Mouse (Mus musculus): ENCODE measurements at regions not wholly inside any gene's neighbourhood (a gene's known extent, or its start where the extent isn't known, plus 50 kb on each side); places are given as distances from the start of the nearest gene placed in this dataset.

DNA sequence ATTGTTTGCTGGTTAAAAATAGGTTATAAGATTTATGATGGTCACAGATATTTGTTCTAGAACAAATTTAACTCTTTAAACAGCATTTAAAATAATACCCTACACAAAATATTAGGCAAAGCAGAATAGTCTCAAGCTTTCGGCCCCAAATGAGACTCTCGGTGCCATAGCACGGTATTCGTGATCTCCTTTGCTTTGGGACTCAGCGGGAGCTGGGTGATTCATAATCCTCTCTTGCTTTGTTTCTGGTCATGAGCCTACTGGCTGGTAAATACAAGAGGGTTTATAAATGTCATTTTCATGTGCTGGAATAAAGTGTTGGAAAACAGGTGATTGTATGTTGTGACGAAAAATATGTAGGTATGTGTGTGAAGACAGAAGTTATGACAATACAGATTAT, 223.1 kb upstream of the Zic1 start:
- DNase-seq (ENCODE audit: low spot score): no peak

GRCm38 (mm10) chr9:91587861-91588260, 222.3 kb upstream of the Zic1 start:
- Histone ChIP-seq H3K27ac (no peak overlapping the region), H3K9me3 (replicated peaks) (no peaks in the 10 kb centered on the region), H3K27me3 (ENCODE audit: low read depth, poor library complexity, severe bottlenecking) (no peaks in the 10 kb centered on the region), H3K4me3 (no peak overlapping the region), H3K36me3 (no peaks in the 10 kb centered on the region), H3K4me1 (no peaks in the 10 kb centered on the region)
- no peak for DNase-seq (ENCODE audit: low spot score)
- WGBS: 65% methylated on average over 5 of the region's 5 CpGs

More for the DNA sequence above, 223.1 kb upstream of the Zic1 start:
- Histone ChIP-seq H3K4me3 (no peak overlapping the region), H3K4me1 (no peaks in the 10 kb centered on the region), H3K36me3 (no peaks in the 10 kb centered on the region), H3K27me3 (ENCODE audit: low read depth, poor library complexity, severe bottlenecking) (no peaks in the 10 kb centered on the region), H3K27ac (no peak overlapping the region), H3K9me3 (replicated peaks) (no peaks in the 10 kb centered on the region)
- 91% methylated on average over 6 of the region's 6 CpGs for WGBS

- Histone ChIP-seq H3K4me3 (no peak overlapping the region), H3K27me3 (ENCODE audit: low read depth, poor library complexity, severe bottlenecking) (no peaks in the 10 kb centered on the region), H3K4me1 (no peaks in the 10 kb centered on the region), H3K9me3 (replicated peaks) (no peaks in the 10 kb centered on the region), H3K36me3 (no peaks in the 10 kb centered on the region), H3K27ac (no peak overlapping the region)
- WGBS: 91% methylated on average over 7 of the region's 7 CpGs
- no peak for DNase-seq (ENCODE audit: low spot score)
Measured at GRCm38 (mm10) chr9:91587271-91587670, 221.7 kb upstream of the Zic1 start.

DNA sequence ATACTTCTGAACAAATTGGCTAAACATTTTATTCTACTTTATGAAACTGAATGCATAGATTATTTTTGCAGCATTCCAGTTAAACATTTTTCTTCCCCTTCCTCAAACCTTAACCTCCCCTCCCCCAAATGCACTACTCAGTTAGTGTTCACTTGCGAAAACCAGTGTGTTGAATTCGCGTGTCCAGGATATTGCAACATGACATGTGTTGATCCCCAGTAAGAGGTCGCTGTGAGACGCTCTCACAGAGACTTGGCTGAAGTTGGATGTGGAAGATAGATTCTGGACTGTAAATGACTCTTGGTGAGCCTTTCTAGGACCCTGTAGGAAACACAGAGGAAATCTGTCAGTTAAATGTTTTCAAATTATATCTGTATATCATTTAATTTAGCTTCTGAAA, 221.0 kb upstream of the Zic1 start:
- WGBS: 87% methylated on average over 5 of the region's 5 CpGs
- Histone ChIP-seq H3K4me3 (no peak overlapping the region), H3K27ac (no peak overlapping the region), H3K9me3 (replicated peaks) (no peaks in the 10 kb centered on the region), H3K4me1 (no peaks in the 10 kb centered on the region), H3K36me3 (no peaks in the 10 kb centered on the region), H3K27me3 (ENCODE audit: low read depth, poor library complexity, severe bottlenecking) (no peaks in the 10 kb centered on the region)
- DNase-seq (ENCODE audit: low spot score): no peak

DNA sequence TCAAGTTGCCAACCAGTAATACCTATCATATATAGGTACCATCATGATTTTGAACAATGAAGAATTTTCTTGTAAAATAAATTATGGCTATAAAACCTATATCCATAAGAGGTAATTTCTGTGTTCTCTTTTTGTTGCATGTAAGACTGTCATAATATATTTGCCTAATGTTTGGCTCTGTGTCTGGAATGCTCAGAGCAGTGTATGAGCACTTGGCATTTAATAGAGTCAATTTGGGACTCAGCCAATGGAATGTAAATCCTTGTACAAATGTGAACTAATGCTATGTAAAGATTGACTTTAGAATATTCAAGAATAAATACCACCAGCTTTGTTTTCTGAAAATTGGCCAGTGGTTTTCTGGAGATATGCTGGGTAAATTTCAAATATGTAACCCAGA, 208.5 kb upstream of the Zic1 start:
- no peaks in the 10 kb centered on the region for H3K4me1 ChIP-seq
- no peaks in the 10 kb centered on the region for H3K9me3 ChIP-seq (replicated peaks)
- no peak overlapping the region for H3K4me3 ChIP-seq
- no peak overlapping the region for H3K27ac ChIP-seq
- no peaks in the 10 kb centered on the region for H3K36me3 ChIP-seq
- DNase-seq (ENCODE audit: low spot score): no peak
- no peaks in the 10 kb centered on the region for H3K27me3 ChIP-seq (ENCODE audit: low read depth, poor library complexity, severe bottlenecking)

DNA sequence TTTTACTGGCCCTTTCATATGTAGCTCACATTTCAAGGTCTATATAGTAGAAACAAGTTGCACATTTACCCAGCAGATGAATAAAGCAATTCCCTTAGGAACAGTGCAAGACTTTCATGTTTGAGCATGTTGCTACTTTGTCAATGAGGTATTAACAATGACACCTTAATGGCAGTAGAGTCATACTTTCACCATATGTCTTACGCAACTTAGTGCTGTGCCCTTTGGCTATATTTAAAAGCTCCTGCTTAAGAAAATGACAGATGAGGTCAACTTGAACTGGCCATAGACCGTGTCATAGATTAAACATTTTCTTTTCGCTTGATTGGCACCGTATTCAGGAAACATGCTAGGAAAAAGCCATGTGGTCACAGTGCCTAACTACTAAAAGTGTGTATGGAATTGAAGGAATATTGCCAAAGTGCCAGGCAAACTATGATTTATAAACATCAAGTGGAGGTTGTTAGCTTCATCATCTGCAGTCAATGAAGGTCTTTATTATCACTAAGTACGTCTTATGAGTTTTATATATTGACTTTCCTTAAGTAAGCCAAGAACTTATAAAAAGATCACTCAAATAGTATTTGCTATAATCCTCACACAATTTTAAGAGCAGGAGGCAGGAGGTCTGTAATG, 200.5 kb upstream of the Zic1 start:
- no peak for DNase-seq (ENCODE audit: low spot score)
- Histone ChIP-seq H3K27ac (no peak overlapping the region), H3K36me3 (no peaks in the 10 kb centered on the region), H3K4me1 (no peaks in the 10 kb centered on the region), H3K9me3 (replicated peaks) (no peaks in the 10 kb centered on the region), H3K27me3 (ENCODE audit: low read depth, poor library complexity, severe bottlenecking) (no peaks in the 10 kb centered on the region), H3K4me3 (no peak overlapping the region)
- WGBS: 80% methylated on average over 5 of the region's 5 CpGs

GRCm38 (mm10) chr9:91561331-91561730, 195.7 kb upstream of the Zic1 start:
- no peaks in the 10 kb centered on the region for H3K4me1 ChIP-seq
- no peak overlapping the region for H3K27ac ChIP-seq
- WGBS: 65% methylated on average over 2 of the region's 2 CpGs
- no peak overlapping the region for H3K4me3 ChIP-seq
- no peaks in the 10 kb centered on the region for H3K9me3 ChIP-seq (replicated peaks)
- H3K36me3 ChIP-seq: no peaks in the 10 kb centered on the region
- no peaks in the 10 kb centered on the region for H3K27me3 ChIP-seq (ENCODE audit: low read depth, poor library complexity, severe bottlenecking)
- no peak for DNase-seq (ENCODE audit: low spot score)

GRCm38 (mm10) chr9:91559794-91560193, 194.2 kb upstream of the Zic1 start:
- no peaks in the 10 kb centered on the region for H3K4me1 ChIP-seq
- no peak for DNase-seq (ENCODE audit: low spot score)
- H3K36me3 ChIP-seq: no peaks in the 10 kb centered on the region
- H3K4me3 ChIP-seq: no peak overlapping the region
- H3K27ac ChIP-seq: no peak overlapping the region
- no peaks in the 10 kb centered on the region for H3K9me3 ChIP-seq (replicated peaks)
- no peaks in the 10 kb centered on the region for H3K27me3 ChIP-seq (ENCODE audit: low read depth, poor library complexity, severe bottlenecking)
- WGBS: 85% methylated on average over 6 of the region's 6 CpGs

GRCm38 (mm10) chr9:91547051-91547450, 181.4 kb upstream of the Zic1 start:
- H3K27me3 ChIP-seq (ENCODE audit: low read depth, poor library complexity, severe bottlenecking): no peaks in the 10 kb centered on the region
- WGBS: 85% methylated on average over 4 of the region's 4 CpGs

DNA sequence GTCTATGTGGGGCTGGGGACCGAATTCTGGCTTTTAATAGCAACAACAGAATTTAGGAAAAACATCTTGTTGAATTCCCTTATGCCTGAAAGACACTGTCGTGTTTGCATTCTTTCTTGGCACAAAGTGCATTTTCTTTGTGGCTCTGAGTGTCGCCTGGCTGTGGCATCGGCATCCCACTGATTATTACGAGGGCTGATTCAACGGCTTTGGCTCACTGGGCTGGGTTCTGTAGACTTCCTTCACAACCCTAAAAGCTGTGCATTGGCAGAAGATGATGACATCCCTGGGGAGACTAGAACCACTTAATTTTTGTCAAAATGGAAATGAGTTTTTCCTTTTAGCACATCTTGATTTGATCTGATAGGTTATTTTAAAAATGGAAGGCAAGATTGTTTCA, 179.8 kb upstream of the Zic1 start:
- Histone ChIP-seq H3K4me1 (no peaks in the 10 kb centered on the region), H3K4me3 (no peak overlapping the region), H3K27me3 (ENCODE audit: low read depth, poor library complexity, severe bottlenecking) (no peaks in the 10 kb centered on the region), H3K9me3 (replicated peaks) (no peaks in the 10 kb centered on the region), H3K27ac (no peak overlapping the region), H3K36me3 (no peaks in the 10 kb centered on the region)
- WGBS: 77% methylated on average over 6 of the region's 6 CpGs
- no peak for DNase-seq (ENCODE audit: low spot score)

More at GRCm38 (mm10) chr9:91547051-91547450, 181.4 kb upstream of the Zic1 start:
- Histone ChIP-seq H3K4me3 (no peak overlapping the region), H3K36me3 (no peaks in the 10 kb centered on the region), H3K4me1 (no peaks in the 10 kb centered on the region), H3K9me3 (replicated peaks) (no peaks in the 10 kb centered on the region), H3K27ac (no peak overlapping the region)
- DNase-seq (ENCODE audit: low spot score): no peak

GRCm38 (mm10) chr9:91528838-91529475, 163.3 kb upstream of the Zic1 start:
- 76% methylated on average over 3 of the region's 3 CpGs for WGBS
- H3K4me3 ChIP-seq: no peak overlapping the region
- H3K27ac ChIP-seq: no peak overlapping the region
- no peaks in the 10 kb centered on the region for H3K4me1 ChIP-seq
- H3K36me3 ChIP-seq: no peaks in the 10 kb centered on the region
- DNase-seq (ENCODE audit: low spot score): no peak
- no peaks in the 10 kb centered on the region for H3K27me3 ChIP-seq (ENCODE audit: low read depth, poor library complexity, severe bottlenecking)
- no peaks in the 10 kb centered on the region for H3K9me3 ChIP-seq (replicated peaks)

DNA sequence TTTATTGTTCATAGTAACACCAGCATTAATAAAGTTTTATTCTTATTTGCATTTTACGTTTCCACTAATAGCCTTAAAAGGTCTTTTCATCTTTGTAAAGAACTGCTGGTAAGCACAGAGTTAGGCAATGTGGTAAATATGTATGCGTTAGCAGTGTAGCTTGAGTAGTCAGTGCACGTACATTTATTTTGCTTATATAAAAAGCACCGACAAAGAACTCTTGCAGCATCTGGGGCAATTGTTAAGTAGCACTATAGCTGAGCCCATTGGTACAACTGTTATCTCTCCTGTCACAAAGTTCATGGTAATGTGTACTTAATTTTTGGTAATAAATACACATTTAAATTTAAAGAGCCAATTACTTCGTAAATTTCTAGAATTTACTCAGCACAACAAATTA, 162.8 kb upstream of the Zic1 start:
- no peak overlapping the region for H3K4me3 ChIP-seq
- H3K4me1 ChIP-seq: no peaks in the 10 kb centered on the region
- H3K27ac ChIP-seq: no peak overlapping the region
- DNase-seq (ENCODE audit: low spot score): no peak
- no peaks in the 10 kb centered on the region for H3K9me3 ChIP-seq (replicated peaks)
- H3K36me3 ChIP-seq: no peaks in the 10 kb centered on the region
- 87% methylated on average over 5 of the region's 5 CpGs for WGBS
- H3K27me3 ChIP-seq (ENCODE audit: low read depth, poor library complexity, severe bottlenecking): no peaks in the 10 kb centered on the region

- no peak for DNase-seq (ENCODE audit: low spot score)
- Histone ChIP-seq H3K27ac (no peak overlapping the region), H3K4me1 (no peaks in the 10 kb centered on the region), H3K36me3 (no peaks in the 10 kb centered on the region), H3K9me3 (replicated peaks) (no peaks in the 10 kb centered on the region), H3K4me3 (no peak overlapping the region), H3K27me3 (ENCODE audit: low read depth, poor library complexity, severe bottlenecking) (no peaks in the 10 kb centered on the region)
- WGBS: 50% methylated on average over 3 of the region's 3 CpGs
Measured at GRCm38 (mm10) chr9:91520521-91520920, 154.9 kb upstream of the Zic1 start.

GRCm38 (mm10) chr9:91509672-91510071, 144.1 kb upstream of the Zic1 start:
- 86% methylated on average over 3 of the region's 3 CpGs for WGBS
- Histone ChIP-seq H3K27ac (no peak overlapping the region), H3K9me3 (replicated peaks) (no peaks in the 10 kb centered on the region)

More at GRCm38 (mm10) chr9:91509672-91510071, 144.1 kb upstream of the Zic1 start:
- H3K27me3 ChIP-seq (ENCODE audit: low read depth, poor library complexity, severe bottlenecking): no peaks in the 10 kb centered on the region
- H3K36me3 ChIP-seq: no peaks in the 10 kb centered on the region
- no peak for DNase-seq (ENCODE audit: low spot score)
- no peak overlapping the region for H3K4me3 ChIP-seq
- no peaks in the 10 kb centered on the region for H3K4me1 ChIP-seq

Measured in limb, embryonic 10.5 days (tissue).